In genomic region chr2:27330446-27330845, GRCm38 (mm10) we compare ENCODE assay signal across 12 mouse cellular contexts.
DNase-seq lines count a peak whose midpoint lies in the region; ATAC-seq and TF ChIP-seq lines count a peak whose summit lies in the region.
"Had no signal": no experiment of that assay in that cellular context is flagged by ENCODE, and none has a peak within 500 bp of the region (broad histone marks: within the 10 kb centered on the region; RNA-seq: fewer than 3 reads in every experiment).

No protein-coding gene starts in this region.

- no peak for TF ChIP-seq POLR2A in cerebellum, adult 2 months (IDR thresholded peaks at IDR 0.05; ENCODE audit: borderline replicate concordance, insufficient read depth, low read length)

- H3K9me3 ChIP-seq in embryonic facial prominence, embryonic 10.5 days, result no peaks in the 10 kb centered on the region
- no peaks in the 10 kb centered on the region for H3K9me3 ChIP-seq in neural tube, embryonic 15.5 days (replicated peaks)
- H3K9me3 ChIP-seq: liver, embryonic 12.5 days had no signal

- H3K9ac ChIP-seq in neural tube, embryonic 15.5 days (replicated peaks), result no peak overlapping the region
- H3K9ac ChIP-seq: liver, embryonic 12.5 days had no signal

- DNase-seq in left cerebral cortex, postnatal 4 days, result peak; percentile 45
- DNase-seq in left cerebral cortex, adult 2 months (ENCODE audit: extremely low spot score in 1 of 2, low spot score in 2 of 2), result no peak
- DNase-seq in cerebellum, adult 2 months, result peak; percentile 73 to 86
- DNase-seq in embryonic facial prominence, embryonic 10.5 days (ENCODE audit: low spot score), result no peak
- no peak for DNase-seq in embryo, embryonic 10.5 days (ENCODE audit: low spot score)
- no peak for DNase-seq in thymus, postnatal 0 days (ENCODE audit: low spot score)
- DNase-seq: heart, adult 18-20 months; right cerebral cortex, postnatal 14 days had no signal

- H3K36me3 ChIP-seq in embryonic facial prominence, embryonic 10.5 days (replicated peaks), result peaks cover 9% of the 10 kb centered on the region
- no peaks in the 10 kb centered on the region for H3K36me3 ChIP-seq in neural tube, embryonic 15.5 days
- H3K36me3 ChIP-seq: liver, embryonic 12.5 days had no signal

- ATAC-seq in neural tube, embryonic 15.5 days (ENCODE audit: low FRiP score), result no peak; the same call in 1 of the 2 replicates
- ATAC-seq: liver, embryonic 12.5 days; lung, postnatal 0 days had no signal

- 21% methylated on average over 8 of the region's 8 CpGs for WGBS in cerebellum, adult 2 months
- WGBS in embryonic facial prominence, embryonic 10.5 days, result 73% methylated on average over 8 of the region's 8 CpGs
- 41% methylated on average over 8 of the region's 8 CpGs for WGBS in neural tube, embryonic 15.5 days

- intact Hi-C loops in left cerebral cortex, postnatal 4 days (cut with DNase I), result no loop called here
- intact Hi-C loops in left cerebral cortex, adult 2 months (cut with DNase I), result no loop called here

- H3K27me3 ChIP-seq in cerebellum, adult 2 months (ENCODE audit: control insufficient read depth, insufficient read depth, low read length), result no peaks in the 10 kb centered on the region; the same call in 1 of the 2 replicates
- no peaks in the 10 kb centered on the region for H3K27me3 ChIP-seq in embryonic facial prominence, embryonic 10.5 days (replicated peaks; ENCODE audit: low read depth, poor library complexity, severe bottlenecking)
- H3K27me3 ChIP-seq in neural tube, embryonic 15.5 days (replicated peaks), result no peaks in the 10 kb centered on the region
- H3K27me3 ChIP-seq: liver, embryonic 12.5 days had no signal

- no peak overlapping the region for H3K4me2 ChIP-seq in neural tube, embryonic 15.5 days
- H3K4me2 ChIP-seq: liver, embryonic 12.5 days had no signal

- TF ChIP-seq CTCF in left cerebral cortex, adult 2 months (IDR thresholded peaks at IDR 0.05), result no peak
- no peak for TF ChIP-seq CTCF in cerebellum, adult 2 months (IDR thresholded peaks at IDR 0.05; ENCODE audit: borderline replicate concordance, insufficient read depth, low read depth, low read length)

- H3K4me3 ChIP-seq in left cerebral cortex, adult 2 months, result no peak overlapping the region
- H3K4me3 ChIP-seq in cerebellum, adult 2 months (replicated peaks; ENCODE audit: insufficient read depth, low read depth, low read length), result no peak overlapping the region
- H3K4me3 ChIP-seq in embryonic facial prominence, embryonic 10.5 days, result no peak overlapping the region
- H3K4me3 ChIP-seq in neural tube, embryonic 15.5 days (replicated peaks), result no peak overlapping the region
- H3K4me3 ChIP-seq: liver, embryonic 12.5 days had no signal

- no peak overlapping the region for H3K27ac ChIP-seq in left cerebral cortex, adult 2 months
- no peak overlapping the region for H3K27ac ChIP-seq in cerebellum, adult 2 months (ENCODE audit: insufficient read depth, low read length)
- H3K27ac ChIP-seq in embryonic facial prominence, embryonic 10.5 days (replicated peaks), result peak overlapping the region; percentile 48; the same call in 1 of the 2 replicates
- peak overlapping the region; percentile 56 for H3K27ac ChIP-seq in neural tube, embryonic 15.5 days (replicated peaks)
- H3K27ac ChIP-seq: kidney, postnatal 0 days; liver, embryonic 12.5 days had no signal

- H3K4me1 ChIP-seq in cerebellum, adult 2 months (ENCODE audit: control insufficient read depth, insufficient read depth, low read length), result peaks cover 19% of the 10 kb centered on the region
- peaks cover 74% of the 10 kb centered on the region for H3K4me1 ChIP-seq in embryonic facial prominence, embryonic 10.5 days
- peaks cover 47% of the 10 kb centered on the region for H3K4me1 ChIP-seq in neural tube, embryonic 15.5 days

Comparison
In these comparisons a context has a peak if more than half of its experiments do, and no peak if none do; other contexts are left out.
1. DNase-seq: peak in left cerebral cortex, postnatal 4 days (single experiment) and cerebellum, adult 2 months (2 of 2); none in left cerebral cortex, adult 2 months (0 of 2), embryonic facial prominence, embryonic 10.5 days (single experiment), embryo, embryonic 10.5 days (single experiment) and thymus, postnatal 0 days (single experiment).
2. H3K27ac ChIP-seq: peak in embryonic facial prominence, embryonic 10.5 days (single experiment) and neural tube, embryonic 15.5 days (single experiment); none in left cerebral cortex, adult 2 months (single experiment) and cerebellum, adult 2 months (single experiment).